Mouse (Mus musculus): ENCODE measurements around the gene Irx3. TPM values are rescaled to one million over a fixed set of nuclear protein-coding genes. Genes with fewer than 3 reads are reported as not detected.

The Irx3 gene
- polyA plus RNA-seq, 1 experiment, result not detected

- no peak overlapping the region for H3K27ac ChIP-seq (ENCODE audit: insufficient read depth, low read depth, low read length)
- 81% methylated on average over 4 of the region's 4 CpGs for WGBS
Observed at GRCm38 (mm10) chr8:91822746-91823145, 20.9 kb upstream of the Irx3 start.

DNA sequence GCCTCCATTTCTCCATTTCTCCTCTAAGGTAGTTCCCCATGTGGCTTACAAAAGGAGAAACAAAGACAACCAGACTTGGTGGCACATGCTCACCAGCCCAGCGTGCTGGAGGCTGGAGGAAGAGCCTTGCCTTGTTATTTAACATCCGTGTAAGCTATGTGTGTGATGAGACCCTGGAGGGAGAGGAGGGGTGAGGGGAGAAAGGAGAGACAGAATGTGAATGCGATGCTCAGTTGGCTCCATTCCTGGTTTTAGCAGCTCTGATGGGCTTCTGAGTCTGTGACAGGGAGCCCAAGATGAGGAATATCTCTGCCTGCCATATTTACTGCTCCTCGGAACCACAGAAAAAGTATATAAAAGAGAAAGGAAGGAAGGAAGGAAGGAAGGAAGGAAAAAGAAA lies 20.1 kb upstream of the Irx3 start:
- H3K4me1 ChIP-seq (ENCODE audit: control insufficient read depth, insufficient read depth, low read length), result no peaks in the 10 kb centered on the region
- no peak overlapping the region for H3K27ac ChIP-seq (ENCODE audit: insufficient read depth, low read depth, low read length)
- 38% methylated on average over 4 of the region's 4 CpGs for WGBS
- no peak overlapping the region for H3K4me3 ChIP-seq (ENCODE audit: insufficient read depth, low read depth, low read length)
- TF ChIP-seq POLR2A (IDR thresholded peaks at IDR 0.05; ENCODE audit: insufficient read depth, low read depth, low read length) (no peak), CTCF (IDR thresholded peaks at IDR 0.05; ENCODE audit: insufficient read depth, low read depth, low read length) (no peak)

More at GRCm38 (mm10) chr8:91822746-91823145, 20.9 kb upstream of the Irx3 start:
- Histone ChIP-seq H3K4me3 (ENCODE audit: insufficient read depth, low read depth, low read length) (no peak overlapping the region), H3K4me1 (ENCODE audit: control insufficient read depth, insufficient read depth, low read length) (no peaks in the 10 kb centered on the region)
- TF ChIP-seq POLR2A (IDR thresholded peaks at IDR 0.05; ENCODE audit: insufficient read depth, low read depth, low read length) (no peak), CTCF (IDR thresholded peaks at IDR 0.05; ENCODE audit: insufficient read depth, low read depth, low read length) (no peak)

- Histone ChIP-seq H3K4me1 (ENCODE audit: control insufficient read depth, insufficient read depth, low read length) (no peaks in the 10 kb centered on the region), H3K27ac (ENCODE audit: insufficient read depth, low read depth, low read length) (no peak overlapping the region), H3K4me3 (ENCODE audit: insufficient read depth, low read depth, low read length) (no peak overlapping the region)
- WGBS, result 97% methylated on average over 4 of the region's 4 CpGs
- TF ChIP-seq CTCF (IDR thresholded peaks at IDR 0.05; ENCODE audit: insufficient read depth, low read depth, low read length), result no peak
- TF ChIP-seq POLR2A (IDR thresholded peaks at IDR 0.05; ENCODE audit: insufficient read depth, low read depth, low read length), result no peak
Observed at GRCm38 (mm10) chr8:91819778-91820177, 17.9 kb upstream of the Irx3 start.

DNA sequence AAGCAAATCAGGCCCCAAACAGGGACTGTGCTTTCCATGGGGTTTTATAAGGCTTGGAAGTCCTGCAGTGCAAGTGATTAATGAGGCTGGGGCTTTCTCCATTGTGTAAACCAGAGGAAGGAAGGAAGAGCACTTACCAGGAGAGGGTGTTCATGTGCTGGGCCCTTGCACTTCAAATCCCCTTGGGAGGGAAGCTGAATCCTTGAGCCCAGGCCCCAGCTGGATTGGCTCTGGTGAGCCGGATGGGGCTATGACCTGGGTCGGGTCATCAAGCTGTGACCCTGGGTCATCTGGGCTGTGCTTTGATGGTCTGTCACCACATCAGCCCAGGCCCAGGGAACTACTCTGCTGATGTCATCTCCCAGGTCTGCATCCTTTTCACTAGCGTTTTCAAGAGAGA lies 16.9 kb upstream of the Irx3 start:
- Histone ChIP-seq H3K4me3 (ENCODE audit: insufficient read depth, low read depth, low read length) (no peak overlapping the region), H3K27ac (ENCODE audit: insufficient read depth, low read depth, low read length) (no peak overlapping the region), H3K4me1 (ENCODE audit: control insufficient read depth, insufficient read depth, low read length) (no peaks in the 10 kb centered on the region)
- WGBS, result 66% methylated on average over 3 of the region's 3 CpGs
- TF ChIP-seq CTCF (IDR thresholded peaks at IDR 0.05; ENCODE audit: insufficient read depth, low read depth, low read length) (no peak), POLR2A (IDR thresholded peaks at IDR 0.05; ENCODE audit: insufficient read depth, low read depth, low read length) (no peak)

DNA sequence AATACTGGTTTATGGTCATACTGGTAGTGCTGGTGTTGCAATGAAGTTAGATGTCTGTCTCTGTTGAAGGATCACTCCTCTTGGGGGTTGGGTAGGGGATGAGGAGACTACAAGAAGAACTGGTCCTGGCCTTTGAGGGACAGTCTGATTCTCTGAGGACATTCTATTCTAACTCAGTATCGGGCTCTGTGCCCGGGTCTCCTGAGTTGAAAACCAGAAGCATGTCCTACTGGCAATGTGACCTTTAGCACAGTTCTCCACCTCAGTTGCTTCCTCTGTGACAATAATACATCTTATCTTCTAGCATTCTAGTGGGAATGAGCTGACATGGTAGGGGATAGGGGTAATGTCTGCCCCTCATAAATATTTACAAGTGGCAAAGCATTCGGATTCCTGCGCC lies 12.2 kb upstream of the Irx3 start:
- no peak for TF ChIP-seq CTCF (IDR thresholded peaks at IDR 0.05; ENCODE audit: insufficient read depth, low read depth, low read length)
- no peak for TF ChIP-seq POLR2A (IDR thresholded peaks at IDR 0.05; ENCODE audit: insufficient read depth, low read depth, low read length)
- WGBS, result 93% methylated on average over 4 of the region's 4 CpGs
- Histone ChIP-seq H3K27ac (ENCODE audit: insufficient read depth, low read depth, low read length) (no peak overlapping the region), H3K4me3 (ENCODE audit: insufficient read depth, low read depth, low read length) (no peak overlapping the region), H3K4me1 (ENCODE audit: control insufficient read depth, insufficient read depth, low read length) (no peaks in the 10 kb centered on the region)

- Histone ChIP-seq H3K4me1 (ENCODE audit: control insufficient read depth, insufficient read depth, low read length) (peaks cover 8% of the 10 kb centered on the region), H3K27ac (ENCODE audit: insufficient read depth, low read depth, low read length) (no peak overlapping the region), H3K4me3 (ENCODE audit: insufficient read depth, low read depth, low read length) (no peak overlapping the region)
- no peak for TF ChIP-seq POLR2A (IDR thresholded peaks at IDR 0.05; ENCODE audit: insufficient read depth, low read depth, low read length)
- TF ChIP-seq CTCF (IDR thresholded peaks at IDR 0.05; ENCODE audit: insufficient read depth, low read depth, low read length), result no peak
- 15% methylated on average over 12 of the region's 12 CpGs for WGBS
Observed at GRCm38 (mm10) chr8:91806720-91807241, 4.9 kb upstream of the Irx3 start.

DNA sequence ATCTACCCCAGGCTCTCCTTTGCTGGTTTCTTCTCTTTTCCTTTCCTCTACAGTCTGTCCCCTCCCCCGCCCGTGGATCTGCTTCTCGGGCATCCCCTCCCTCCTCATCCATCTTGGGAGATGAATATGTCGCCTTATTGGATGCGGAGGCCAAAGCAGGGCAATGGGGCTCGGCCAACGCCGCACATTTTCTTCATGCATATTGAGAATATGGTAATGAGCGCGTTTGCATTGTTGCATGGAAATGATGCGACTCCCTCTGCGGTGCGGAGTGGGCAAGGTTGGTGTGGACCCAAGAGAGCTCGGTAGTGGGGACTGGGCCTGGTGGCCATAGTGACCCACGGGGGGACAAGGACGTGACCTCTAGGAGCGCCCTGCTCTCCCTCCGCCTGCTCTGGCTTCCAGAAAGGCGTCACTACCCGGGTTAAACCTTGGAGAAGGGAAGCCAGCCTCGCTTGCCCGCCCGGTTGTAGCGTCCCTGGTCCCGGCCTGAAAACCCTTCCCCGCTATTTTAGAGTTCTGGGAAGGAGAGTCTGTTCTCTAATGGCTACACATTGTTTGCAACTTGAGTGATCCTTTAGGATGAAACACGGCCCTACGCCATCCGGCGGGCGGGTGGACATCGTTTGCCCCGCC lies 4.3 kb upstream of the Irx3 start:
- Histone ChIP-seq H3K4me1 (ENCODE audit: control insufficient read depth, insufficient read depth, low read length) (peaks cover 13% of the 10 kb centered on the region), H3K27ac (ENCODE audit: insufficient read depth, low read depth, low read length) (no peak overlapping the region), H3K4me3 (ENCODE audit: insufficient read depth, low read depth, low read length) (no peak overlapping the region)
- TF ChIP-seq CTCF (IDR thresholded peaks at IDR 0.05; ENCODE audit: insufficient read depth, low read depth, low read length), result no peak
- TF ChIP-seq POLR2A (IDR thresholded peaks at IDR 0.05; ENCODE audit: insufficient read depth, low read depth, low read length), result no peak
- WGBS, result 5% methylated on average over 33 of the region's 33 CpGs

- TF ChIP-seq CTCF (IDR thresholded peaks at IDR 0.05; ENCODE audit: insufficient read depth, low read depth, low read length) (no peak), POLR2A (IDR thresholded peaks at IDR 0.05; ENCODE audit: insufficient read depth, low read depth, low read length) (no peak)
- Histone ChIP-seq H3K27ac (ENCODE audit: insufficient read depth, low read depth, low read length) (no peak overlapping the region), H3K4me1 (ENCODE audit: control insufficient read depth, insufficient read depth, low read length) (peaks cover 22% of the 10 kb centered on the region), H3K4me3 (ENCODE audit: insufficient read depth, low read depth, low read length) (no peak overlapping the region)
- 5% methylated on average over 32 of the region's 32 CpGs for WGBS
Observed at GRCm38 (mm10) chr8:91805254-91805671, 3.4 kb upstream of the Irx3 start.

DNA sequence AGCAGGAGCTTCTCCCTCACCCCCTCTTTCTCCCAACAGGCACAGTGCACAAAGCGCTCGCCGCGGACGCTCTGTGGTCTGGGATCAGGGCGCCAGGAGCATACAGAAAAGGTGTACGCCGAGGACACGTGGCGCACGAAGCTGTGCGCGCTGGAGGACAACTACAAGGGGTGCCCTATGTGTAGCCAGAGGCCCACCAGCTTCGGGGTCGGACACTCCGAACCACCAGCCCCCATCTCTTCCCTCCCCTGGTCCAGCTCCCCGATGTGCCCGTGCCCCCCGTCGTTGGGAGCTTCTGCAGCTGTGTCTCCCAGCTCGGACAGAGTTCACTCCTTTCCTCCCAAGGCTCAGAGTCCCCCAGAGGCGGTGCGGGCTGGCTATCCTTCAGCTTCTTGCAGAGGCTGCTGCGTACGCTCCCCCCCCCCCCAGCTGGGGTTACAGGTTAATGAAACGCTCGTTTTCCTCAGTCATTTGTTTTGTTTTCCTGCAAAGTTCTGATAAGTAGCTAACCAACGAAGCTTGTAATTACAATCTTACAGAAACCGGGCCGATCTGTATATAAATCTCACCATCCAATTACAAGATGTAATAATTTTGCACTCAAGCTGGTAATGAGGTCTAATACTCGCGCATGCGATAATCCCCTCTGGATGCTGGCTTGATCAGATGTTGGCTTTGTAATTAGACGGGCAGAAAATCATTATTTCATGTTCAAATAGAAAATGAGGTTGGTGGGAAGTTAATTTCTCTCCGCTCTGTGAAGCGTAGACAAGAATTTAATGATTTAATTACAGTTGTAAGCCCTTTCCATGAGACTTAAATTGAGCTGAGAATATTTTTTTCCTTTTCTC lies 2.8 kb upstream of the Irx3 start:
- Histone ChIP-seq H3K4me3 (ENCODE audit: insufficient read depth, low read depth, low read length) (no peak overlapping the region), H3K4me1 (ENCODE audit: control insufficient read depth, insufficient read depth, low read length) (peaks cover 27% of the 10 kb centered on the region), H3K27ac (ENCODE audit: insufficient read depth, low read depth, low read length) (no peak overlapping the region)
- no peak for TF ChIP-seq CTCF (IDR thresholded peaks at IDR 0.05; ENCODE audit: insufficient read depth, low read depth, low read length)
- no peak for TF ChIP-seq POLR2A (IDR thresholded peaks at IDR 0.05; ENCODE audit: insufficient read depth, low read depth, low read length)
- WGBS, result 6% methylated on average over 36 of the region's 36 CpGs
